Mouse (Mus musculus) adrenal gland, adult 2 months (tissue): ENCODE measurements around the gene Greb1. TPM values are rescaled to one million over a fixed set of nuclear protein-coding genes. Genes with fewer than 3 reads are reported as not detected.

Experiments
- DNase-seq: peaks from one replicate; pipeline ENCODE4 v3.0.0; 2021
- polyA plus RNA-seq: library from polyadenylated mRNA; depleted of rRNA; stranded (reverse); fragments of >200 nt; gene quantifications from 2 replicates; pipeline ENCODE4 v1.2.3, GENCODE M21; 2012
- total RNA-seq, 2 experiments: library from RNA; stranded (reverse); gene quantifications; 2 replicates each; pipeline ENCODE4 v1.2.3; 2021

The Greb1 gene
- total and polyA plus RNA-seq, 3 experiments, result 42.7 to 62.6 (median 58.8) TPM

DNA sequence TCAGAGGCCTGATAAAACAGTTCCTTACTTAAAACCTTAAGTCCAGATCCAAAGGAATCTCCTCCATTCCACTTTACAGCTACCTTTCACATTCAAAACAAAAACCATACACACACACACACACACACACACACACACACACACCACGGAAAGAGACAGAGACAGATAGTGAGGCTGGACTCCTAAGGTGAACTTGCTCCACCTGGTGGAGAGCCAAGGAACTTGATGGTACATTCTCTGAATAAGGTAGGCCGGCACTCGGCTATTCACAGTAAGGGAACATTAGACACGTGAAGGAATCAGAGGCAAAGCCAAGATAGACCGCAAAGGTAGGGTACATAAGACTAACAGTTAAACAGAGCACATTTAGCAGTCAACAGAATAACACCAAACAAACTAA lies 4.8 kb upstream of the Greb1 start:
- peak; percentile 83 for DNase-seq

DNA sequence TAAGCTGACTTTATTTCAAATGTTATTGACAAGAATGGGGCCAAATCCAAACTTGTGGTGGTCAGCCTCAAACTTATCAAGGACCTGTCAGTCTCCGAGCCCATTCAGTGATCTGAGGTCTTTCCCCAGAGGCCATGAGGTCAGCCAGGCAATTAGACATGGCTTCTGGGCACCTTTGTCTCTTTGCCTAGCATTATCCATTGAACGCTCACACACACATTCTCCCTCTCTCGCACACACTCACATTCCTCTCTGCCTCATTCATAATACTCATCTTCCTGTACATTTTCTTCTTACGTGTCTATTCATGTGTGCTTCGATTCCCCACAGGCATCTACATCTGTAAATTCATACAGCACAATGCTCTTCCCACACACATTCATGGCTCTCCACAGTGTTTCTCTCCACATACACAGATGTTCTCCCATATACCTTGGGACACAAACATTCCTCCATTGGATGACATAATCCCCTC lies 3.3 kb upstream of the Greb1 start:
- DNase-seq, result no peak

DNA sequence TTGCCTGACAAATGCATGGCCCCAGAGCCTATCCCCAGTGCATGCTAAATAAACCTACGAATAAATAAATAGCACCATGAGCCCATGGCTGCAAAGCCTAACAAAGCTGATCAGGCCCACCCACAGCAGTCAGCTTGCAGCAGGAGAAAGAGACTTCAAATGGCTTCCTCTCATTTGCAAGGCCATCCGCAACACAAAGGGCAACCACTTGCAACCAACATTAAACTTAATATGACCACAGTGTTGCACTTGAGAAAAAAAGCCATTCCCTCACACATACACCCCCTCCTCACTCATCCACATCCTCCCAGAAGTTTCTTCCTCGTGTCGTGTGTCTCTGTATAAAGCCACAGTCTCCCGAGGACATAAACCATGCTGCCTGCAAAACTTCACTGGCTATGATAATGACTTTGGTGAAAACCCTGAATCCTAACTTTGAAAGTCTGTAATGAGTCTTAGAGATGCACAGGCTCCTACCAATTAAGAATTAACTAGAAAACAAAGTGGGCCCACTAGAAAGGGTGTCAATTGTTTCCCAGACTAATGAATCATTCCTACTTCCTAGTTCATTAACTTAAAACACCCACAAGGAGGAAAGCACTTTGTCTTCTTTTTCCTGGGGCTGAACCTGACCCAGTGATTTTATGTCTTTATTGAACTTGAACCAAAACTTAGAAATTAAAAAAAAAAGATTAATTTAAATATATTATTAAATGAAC lies 2.7 kb upstream of the Greb1 start:
- no peak for DNase-seq

DNA sequence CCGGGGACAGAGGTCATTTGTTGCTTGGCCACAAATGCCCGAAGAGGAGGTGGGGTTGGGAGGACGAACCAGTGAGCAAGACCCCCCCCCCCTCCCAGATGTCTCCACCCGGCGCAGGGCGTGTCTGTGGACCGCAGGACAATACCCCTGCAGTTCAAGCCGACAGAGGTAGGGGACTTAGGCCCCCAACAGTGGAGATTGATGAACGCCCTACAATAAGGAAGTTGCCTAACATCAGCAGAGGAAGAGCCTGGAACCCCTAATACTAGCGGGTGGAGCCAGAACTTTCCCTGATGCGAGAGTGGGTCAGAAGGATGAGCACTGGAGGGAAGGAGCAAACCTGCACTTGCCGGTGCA lies 251 bp upstream of the Greb1 start:
- peak; percentile 30 for DNase-seq

DNA sequence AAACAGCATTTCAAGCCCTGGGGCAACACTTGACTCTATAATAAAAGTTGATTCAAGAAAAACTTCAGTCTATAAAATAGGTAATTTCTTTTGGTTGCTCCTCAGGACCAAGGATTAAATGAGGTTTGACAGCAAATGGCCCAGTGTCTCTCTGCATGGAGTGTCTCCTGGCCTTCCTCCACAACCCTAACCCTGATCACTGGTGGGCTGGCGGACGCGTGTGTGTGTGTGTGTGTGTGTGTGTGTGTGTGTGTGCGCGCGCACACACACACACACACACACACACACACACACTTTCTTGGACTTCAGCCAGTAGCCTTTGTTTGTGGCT lies 793 bp downstream of the Greb1 start:
- DNase-seq, result no peak

DNA sequence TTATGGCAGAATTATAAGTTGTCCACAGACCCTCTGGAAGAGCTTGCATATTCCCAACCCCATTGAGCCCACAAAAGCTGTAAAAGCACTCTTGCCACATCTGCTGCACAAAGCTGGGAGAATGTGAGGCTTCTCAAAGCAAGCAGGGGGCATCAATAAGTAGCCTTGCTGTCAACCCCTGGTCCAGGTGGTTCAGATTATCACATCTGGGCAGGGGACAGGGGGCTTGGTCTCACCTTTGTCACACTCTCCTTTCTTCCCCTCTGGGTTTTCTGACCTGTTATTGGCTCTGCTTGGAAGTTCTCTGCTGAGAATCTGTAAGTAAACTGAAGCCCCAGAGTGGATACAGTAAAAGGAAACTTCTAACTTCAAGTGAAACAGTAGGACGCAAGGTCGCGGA lies 1.8 kb downstream of the Greb1 start:
- peak; percentile 33 for DNase-seq

DNA sequence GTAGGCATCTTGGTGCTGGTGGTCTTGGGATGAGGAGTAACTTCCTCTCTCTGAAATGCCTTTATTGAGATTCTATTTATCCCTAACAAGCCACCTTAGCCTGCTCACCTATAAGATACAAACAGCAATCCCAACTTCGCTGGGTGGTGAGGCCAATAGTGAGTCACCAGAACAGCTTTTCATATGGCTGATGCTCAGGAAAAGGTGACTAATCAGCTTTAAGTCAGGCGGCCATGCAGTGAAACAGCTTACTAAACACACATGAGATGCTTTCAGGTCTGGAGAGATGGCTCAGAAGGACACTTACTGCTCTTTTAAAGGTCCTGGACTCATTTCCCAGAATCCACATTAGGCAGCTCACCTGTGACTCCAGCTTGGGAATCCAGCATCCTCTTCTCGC lies 4.9 kb downstream of the Greb1 start:
- DNase-seq, result no peak

DNA sequence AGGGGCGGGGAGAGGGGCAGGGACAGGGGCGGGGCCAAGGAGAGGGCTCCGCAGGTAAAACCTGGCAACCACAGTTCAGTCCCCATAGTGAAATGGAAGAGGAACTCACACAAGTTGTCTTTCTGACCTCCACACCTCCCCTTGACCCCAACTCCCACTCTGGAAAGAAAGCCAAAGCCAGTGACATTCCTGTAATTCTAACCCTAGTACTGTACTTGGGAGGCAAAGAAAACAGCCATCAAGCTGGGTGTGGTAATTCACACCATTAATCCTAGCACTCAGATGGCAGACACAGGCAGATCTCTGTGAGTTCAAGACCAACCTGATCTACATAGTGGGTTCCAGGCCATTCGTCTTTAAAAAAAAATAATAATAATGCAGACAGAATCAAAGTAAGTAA lies 7.3 kb downstream of the Greb1 start:
- no peak for DNase-seq

DNA sequence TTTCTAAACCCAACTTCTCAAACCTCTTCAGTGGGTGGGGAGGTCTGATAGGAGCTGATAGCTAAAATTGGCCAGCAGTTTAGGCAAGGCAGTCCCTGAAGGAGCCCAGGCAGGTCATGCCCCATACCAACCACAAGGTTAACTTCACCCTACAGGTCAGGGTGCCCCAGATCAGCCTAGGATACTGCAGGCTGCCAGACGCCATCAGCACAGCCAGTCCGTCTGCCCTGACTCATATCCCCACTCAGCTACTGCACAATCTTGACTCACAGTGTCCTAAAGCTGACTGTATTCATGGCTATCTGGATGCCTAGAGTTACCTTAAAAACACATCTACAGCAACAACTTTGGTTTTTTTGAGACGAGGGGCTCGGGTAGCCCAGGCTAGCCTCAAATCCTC lies 10.2 kb downstream of the Greb1 start:
- DNase-seq, result peak; percentile 74

DNA sequence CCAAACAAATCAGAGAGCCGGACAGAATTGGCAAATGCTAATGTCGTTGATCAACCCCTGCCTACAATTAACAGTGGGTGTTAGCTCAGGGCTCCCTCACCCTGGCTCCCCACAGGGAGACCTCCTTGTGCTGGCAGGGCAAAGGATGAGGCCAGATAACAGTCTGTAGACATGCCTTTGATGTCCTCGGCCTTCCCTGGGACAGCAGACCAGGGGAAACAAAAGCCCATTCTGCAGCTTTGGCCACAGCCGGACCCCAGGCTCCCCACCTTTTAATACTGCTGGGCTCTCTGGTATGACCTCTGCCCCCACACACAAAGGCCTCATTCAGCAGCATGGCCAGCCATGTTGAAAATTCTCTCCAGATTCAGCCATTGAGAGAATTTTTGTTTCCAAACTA lies 10.9 kb downstream of the Greb1 start:
- no peak for DNase-seq

DNA sequence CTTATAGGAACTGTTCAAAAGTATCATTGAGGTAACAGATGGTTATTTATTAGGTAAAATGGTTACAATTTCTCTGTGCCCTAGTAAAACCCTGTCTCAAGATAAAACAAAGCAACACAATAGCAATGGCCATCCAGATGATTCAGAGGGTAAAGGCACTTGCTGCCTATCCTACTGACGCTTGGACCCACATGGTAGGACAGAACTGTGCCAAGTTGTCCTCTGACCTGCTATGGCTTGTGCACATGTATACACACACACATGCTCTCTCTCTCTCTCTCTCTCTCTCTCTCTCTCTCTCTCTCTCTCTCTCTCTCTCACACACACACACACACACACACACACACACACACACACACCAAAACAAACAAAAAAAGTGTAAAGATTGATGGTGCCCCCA lies 11.5 kb downstream of the Greb1 start:
- no peak for DNase-seq

DNA sequence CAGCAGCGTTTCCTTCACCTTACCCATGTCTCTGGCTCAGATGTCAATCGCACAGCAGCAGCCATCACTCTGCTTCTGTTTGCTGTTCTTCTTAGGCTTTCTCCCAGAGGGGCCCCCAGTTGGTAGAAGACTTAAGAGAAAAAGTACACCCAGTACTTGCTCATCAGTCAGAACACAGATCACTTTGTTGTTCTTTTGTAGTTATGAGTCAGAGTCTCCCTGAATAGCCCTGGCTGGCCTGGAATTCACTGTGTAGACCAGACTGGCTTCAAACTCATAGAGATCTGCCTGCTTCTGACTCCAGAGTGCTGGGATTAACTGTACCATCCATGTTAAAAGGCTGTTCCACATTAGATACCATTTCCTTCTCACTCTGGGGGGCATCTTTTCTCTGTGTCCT lies 12.1 kb downstream of the Greb1 start:
- no peak for DNase-seq

DNA sequence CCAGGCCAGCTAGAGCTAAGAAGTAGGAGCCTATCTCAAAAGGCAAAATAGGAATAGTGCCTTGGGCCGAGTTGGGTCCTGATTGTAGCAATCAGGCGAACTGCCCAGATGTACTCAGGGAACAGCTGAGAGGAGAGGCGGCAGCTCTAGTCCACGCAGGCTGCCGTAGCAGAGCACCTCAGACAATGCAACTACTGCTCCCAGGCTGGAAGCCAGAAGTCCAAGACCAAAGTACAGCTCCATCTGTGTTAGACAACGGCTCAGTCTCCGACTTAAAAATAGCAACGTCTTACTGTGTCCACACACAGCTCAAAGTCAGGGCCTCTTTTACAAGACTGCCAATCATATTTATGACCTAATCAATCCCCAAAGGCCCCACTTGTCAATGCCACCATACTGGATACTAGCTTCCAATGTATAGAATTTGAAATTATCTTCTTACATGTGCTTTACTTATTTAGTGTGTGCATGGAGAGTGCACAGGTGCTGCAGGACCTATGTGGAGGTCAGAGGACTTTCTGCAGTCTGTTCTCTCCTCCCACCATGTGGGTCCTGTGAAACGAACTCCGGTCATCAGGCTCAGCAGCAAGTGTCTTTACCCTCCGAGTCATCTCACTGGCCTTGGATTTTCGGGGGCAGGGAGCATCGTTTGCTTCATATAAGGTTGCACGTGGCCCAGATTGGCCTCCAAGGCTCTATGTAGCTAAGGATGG lies 19.5 kb downstream of the Greb1 start:
- no peak for DNase-seq

DNA sequence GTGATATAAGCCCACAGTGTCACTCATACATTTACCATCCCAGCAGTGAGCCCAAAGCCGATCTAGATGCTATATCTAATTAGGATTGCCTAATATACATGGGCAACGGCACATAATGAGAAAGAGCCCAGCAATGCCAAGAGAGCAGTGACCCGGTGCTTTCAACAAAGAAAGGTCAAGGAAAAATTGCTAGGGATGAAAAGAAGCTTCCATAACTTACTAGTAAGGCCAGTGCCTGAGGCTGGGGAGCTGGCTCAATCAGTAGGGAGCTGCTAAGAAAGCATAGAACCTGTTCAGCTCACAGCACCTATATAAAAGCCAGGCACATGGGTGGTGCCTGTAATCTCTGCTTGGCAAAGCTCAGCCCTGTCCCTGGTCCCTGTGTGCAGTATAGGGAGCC lies 20.4 kb downstream of the Greb1 start:
- no peak for DNase-seq

DNA sequence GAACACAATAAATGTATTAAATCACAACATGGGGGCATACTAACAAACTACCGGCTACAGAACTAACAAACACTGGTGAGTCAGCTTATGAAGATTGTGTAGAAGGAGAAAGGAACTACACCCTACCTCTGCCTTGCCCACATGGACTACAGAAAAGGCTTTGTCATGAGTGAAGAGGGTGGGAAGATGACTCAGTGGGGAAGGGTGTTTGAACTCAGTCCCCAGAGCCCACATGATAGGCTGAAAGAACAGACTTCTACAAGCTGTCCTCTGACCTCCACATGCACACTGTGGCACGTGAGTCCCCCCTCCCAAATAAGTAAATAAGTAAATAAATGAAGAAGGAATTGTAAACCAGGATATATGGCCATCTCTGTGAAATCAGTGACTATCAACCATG lies 21.5 kb downstream of the Greb1 start:
- no peak for DNase-seq

DNA sequence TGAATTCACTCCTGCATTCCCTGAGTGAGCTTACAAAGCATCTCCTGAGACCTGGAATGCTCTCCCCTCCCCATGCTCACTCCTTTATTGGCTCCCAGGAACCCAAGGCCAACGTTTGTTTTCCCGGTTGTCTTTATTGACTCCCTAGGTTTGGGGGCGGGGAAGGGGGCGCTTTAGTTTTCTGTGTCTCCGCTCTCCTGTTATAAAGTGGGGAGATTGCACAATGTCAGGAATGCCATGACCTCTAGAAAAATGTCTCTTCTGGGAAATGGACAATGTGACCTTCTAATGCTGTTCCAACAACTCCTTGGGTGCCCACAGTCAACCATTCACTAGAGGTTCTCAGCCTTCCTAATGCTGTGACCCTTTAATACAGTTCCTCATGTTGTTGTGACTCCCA lies 22.2 kb downstream of the Greb1 start:
- no peak for DNase-seq

DNA sequence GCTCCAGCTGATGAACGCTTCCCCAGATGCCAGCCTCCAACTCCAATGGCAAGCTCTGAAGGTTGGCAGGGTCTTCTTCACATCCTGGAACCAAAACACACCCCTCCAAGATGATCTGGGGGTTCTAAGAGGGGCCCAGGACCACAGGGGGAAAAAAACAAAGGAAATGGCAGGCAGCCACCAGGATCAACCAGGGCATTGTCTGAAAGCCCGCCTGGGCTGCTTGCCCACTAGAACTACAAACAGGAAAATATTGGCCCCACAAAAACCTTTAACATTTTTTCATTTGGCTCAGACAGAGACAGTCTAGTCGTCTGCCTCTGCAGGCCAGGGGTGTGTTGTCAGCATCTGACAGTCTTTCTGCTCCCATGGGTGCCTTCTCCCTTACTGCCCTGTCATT lies 25.3 kb downstream of the Greb1 start:
- DNase-seq, result no peak

DNA sequence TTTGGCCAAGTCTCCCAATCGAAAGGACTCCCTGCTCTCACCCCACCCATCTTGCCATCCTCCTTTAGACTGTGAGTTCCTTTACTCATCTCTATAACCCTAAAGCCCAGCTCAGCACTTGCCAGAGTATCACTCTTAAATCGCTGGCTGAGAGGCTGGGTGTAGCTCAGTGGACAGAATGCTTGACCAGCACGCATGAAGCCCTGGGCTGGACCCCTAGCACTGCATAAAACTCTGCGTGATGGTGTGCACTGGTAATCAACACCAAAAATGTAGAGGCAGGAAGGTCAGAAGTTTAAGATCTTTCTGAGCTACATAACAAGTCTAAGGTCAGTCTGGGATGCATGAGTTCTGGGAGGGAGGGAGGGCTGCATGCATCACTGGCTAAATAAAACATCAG lies 26.1 kb downstream of the Greb1 start:
- no peak for DNase-seq

DNA sequence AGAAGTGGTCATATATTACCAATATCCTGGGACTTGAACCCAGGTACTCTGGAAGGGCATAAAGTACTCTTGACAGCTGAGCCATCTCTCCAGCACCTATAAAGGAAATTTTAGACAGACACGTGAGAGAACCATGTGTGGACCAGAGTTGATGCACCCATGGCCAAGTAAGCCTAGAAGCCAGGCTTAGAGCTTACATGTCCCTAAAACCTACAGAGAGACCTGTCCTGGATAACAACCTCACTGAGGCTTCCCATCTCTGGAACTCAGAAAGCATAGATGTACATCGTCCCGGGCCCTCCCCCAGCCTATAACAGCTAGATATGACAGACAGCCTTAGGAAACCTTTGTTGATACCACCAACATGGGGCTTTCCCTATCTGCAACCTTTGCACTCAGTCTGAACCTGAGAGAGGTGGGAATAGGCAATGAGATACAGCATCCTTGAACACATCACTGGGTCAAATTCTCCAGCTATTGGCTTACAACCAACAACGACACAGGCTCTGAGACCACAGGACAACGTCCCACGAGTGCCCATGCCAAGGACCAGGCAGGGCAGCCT lies 31.0 kb downstream of the Greb1 start:
- no peak for DNase-seq

DNA sequence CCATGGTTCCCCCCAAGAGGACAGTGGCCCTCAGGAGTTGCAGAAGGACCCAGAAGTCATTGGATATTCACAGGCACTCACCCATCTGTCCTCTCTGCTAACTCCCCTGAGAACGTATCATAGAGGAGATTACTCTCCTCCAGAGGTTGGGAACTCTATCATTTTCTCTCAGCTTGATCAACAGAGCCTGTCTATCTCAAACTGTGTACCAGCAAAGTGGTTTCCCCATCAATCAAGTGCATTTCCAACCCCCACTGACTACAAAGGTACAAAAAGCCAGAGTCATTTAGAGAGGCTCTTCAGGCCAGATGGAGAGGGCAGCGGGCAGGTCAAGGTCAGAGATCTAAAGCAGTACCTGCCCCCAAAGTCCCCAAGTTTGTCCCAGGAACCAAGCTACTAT lies 32.0 kb downstream of the Greb1 start:
- no peak for DNase-seq

DNA sequence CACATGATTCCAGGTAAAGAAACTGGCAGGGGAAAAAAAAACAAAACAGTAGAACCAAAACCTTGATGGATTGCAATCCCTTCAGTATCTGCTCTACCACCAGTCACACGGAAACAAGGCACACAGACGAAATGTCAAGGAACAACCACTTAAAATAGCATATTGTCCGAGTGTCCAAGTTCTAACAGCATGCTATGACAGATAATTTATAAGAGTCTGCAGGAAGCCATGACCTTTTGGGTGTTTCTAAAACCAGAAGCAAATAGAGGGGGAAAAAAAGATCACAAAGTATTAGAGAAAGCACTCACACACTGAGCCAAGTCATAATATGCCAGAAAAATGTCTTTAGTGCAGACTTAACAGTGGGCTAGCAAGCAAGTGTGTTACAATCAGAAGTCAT lies 32.4 kb downstream of the Greb1 start:
- peak; percentile 65 for DNase-seq

DNA sequence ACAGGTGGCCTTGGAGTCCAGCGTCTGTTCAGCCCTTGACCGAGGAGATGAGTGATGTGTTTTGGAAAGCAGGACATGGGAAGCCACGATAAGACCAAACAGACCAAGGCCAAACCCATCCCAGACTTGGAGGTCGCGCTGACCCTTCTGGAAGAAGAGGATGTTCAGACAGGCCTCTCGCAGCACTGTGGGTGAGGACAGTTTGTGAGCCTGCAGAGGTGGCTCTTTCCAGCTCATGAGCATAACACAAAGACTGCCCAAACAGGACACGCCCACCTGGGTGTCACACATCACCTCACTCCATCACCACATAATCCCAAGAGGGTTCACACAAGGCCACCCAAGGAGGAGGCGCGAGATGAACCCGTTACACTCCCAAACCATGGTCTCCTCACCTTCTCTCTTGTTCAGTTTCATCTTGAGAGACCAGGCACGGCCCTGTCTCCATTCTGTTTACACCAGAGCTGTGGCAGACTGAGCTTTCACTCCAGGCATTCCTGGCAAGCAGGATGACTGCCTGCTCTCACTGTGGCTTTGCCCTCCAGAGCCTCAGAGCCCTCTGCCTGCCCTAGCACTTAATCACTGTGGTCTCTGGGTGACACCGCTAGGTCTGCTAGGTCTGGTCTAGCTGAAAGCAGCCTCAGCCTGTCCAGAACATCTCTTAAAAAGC lies 35.8 kb downstream of the Greb1 start:
- DNase-seq, result peak; percentile 88
